Mouse (Mus musculus) testis, adult 2 months (tissue): Measurements from ENCODE around the gene Napsa. TPM values are rescaled to one million over a fixed set of nuclear protein-coding genes. Genes with fewer than 3 reads are reported as not detected.

Experiments
- H3K27ac ChIP-seq: fragments of 200-500 bp; 2 replicates; pipeline ENCODE4 v1.5.1; 2012; ENCODE audit warnings: low read depth, low read length; ENCODE audit not compliant: control insufficient read depth, insufficient read depth
- H3K27me3 ChIP-seq: fragments of 200-500 bp; 2 replicates; pipeline ENCODE4 v1.6.1; 2012; ENCODE audit warnings: mild to moderate bottlenecking, low read length, moderate library complexity; ENCODE audit not compliant: control insufficient read depth, insufficient read depth
- H3K36me3 ChIP-seq: fragments of 200-500 bp; 2 replicates; pipeline ENCODE4 v1.6.1; 2012; ENCODE audit warnings: mild to moderate bottlenecking, low read length; ENCODE audit not compliant: control insufficient read depth, insufficient read depth
- H3K4me1 ChIP-seq: fragments of 200-500 bp; 2 replicates; pipeline ENCODE4 v1.6.1; 2012; ENCODE audit warnings: low read length; ENCODE audit not compliant: control insufficient read depth, insufficient read depth
- H3K4me3 ChIP-seq: fragments of 200-500 bp; 2 replicates; pipeline ENCODE4 v1.5.1; 2012; ENCODE audit warnings: low read depth, mild to moderate bottlenecking, low read length, moderate library complexity, mixed read lengths; ENCODE audit not compliant: control insufficient read depth
- CTCF ChIP-seq: fragments of 200-500 bp; IDR thresholded peaks from 2 replicates; pipeline ENCODE4 v1.5.1; 2012; ENCODE audit warnings: low read depth, mild to moderate bottlenecking, inconsistent platforms, low read length, moderate library complexity; ENCODE audit not compliant: control insufficient read depth, insufficient read depth, insufficient replicate concordance
- POLR2A ChIP-seq: fragments of 200-500 bp; IDR thresholded peaks from 2 replicates; pipeline ENCODE4 v1.6.1; 2012; ENCODE audit warnings: low read depth, mild to moderate bottlenecking, inconsistent platforms, low read length, moderate library complexity; ENCODE audit not compliant: control insufficient read depth
- polyA plus RNA-seq: library from polyadenylated mRNA; depleted of rRNA; stranded (reverse); fragments of >200 nt; gene quantifications from 2 replicates; pipeline ENCODE4 v1.2.3, GENCODE M21; 2012

Gene Napsa
- polyA plus RNA-seq, 1 experiment: 0.67 TPM

- Histone ChIP-seq H3K4me1 (peaks cover 9% of the 10 kb centered on the region), H3K27me3 (no peaks in the 10 kb centered on the region), H3K36me3 (no peaks in the 10 kb centered on the region), H3K4me3 (no peak overlapping the region), H3K27ac (no peak overlapping the region)
- TF ChIP-seq CTCF (no peak), POLR2A (no peak)
Observed at GRCm38 (mm10) chr7:44543071-44543470, 29.1 kb upstream of the Napsa start.

GRCm38 (mm10) chr7:44546274-44546673 lies 25.9 kb upstream of the Napsa start:
- H3K36me3 ChIP-seq: no peaks in the 10 kb centered on the region; the same call in 1 of the 2 replicates
- no peaks in the 10 kb centered on the region for H3K27me3 ChIP-seq
- no peak overlapping the region for H3K4me3 ChIP-seq
- H3K4me1 ChIP-seq: peaks cover 6% of the 10 kb centered on the region
- H3K27ac ChIP-seq: no peak overlapping the region
- no peak for TF ChIP-seq CTCF
- no peak for TF ChIP-seq POLR2A

DNA sequence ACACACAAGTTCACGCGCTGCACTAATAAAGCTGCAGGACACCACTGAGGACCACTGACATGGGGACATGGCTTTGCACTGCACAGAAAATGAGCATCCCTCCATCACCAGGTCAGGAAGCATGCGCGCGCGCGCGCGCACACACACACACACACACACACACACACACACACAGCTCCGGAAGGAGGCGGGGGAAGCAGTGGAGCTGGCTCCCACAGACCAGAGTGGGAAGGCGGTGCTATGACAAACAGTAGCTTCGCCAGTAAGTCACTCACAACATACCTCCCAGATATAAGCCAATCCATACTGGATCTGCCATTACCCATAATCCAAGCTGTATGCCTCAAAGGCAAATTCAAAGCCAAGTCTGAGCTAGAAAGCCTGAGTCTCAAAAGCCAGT lies 25.1 kb upstream of the Napsa start:
- Histone ChIP-seq H3K27ac (no peak overlapping the region), H3K4me3 (no peak overlapping the region), H3K27me3 (no peaks in the 10 kb centered on the region), H3K4me1 (peaks cover 6% of the 10 kb centered on the region), H3K36me3 (no peaks in the 10 kb centered on the region; the same call in 1 of the 2 replicates)
- no peak for TF ChIP-seq CTCF
- TF ChIP-seq POLR2A: no peak

DNA sequence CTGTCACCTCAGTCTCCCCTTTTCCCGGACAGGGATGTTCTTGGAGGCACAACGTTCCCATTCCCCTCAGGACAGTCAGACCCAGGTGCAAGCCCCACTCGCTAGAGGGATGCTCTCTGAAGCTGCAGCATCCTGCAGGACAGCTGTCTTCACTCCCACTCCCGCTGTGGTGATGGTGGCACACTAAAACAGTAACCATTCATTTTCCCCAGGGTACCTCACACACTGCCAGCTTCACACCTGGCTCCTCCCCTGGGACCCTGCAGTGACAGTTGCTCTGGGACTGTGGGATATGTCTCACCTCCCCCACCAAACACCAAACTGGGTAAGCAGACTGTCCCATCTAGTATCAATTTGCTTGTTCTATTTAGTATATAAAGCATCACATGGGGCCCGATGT lies 24.5 kb upstream of the Napsa start:
- no peaks in the 10 kb centered on the region for H3K27me3 ChIP-seq
- no peak overlapping the region for H3K4me3 ChIP-seq
- H3K4me1 ChIP-seq: peaks cover 6% of the 10 kb centered on the region
- H3K27ac ChIP-seq: no peak overlapping the region
- H3K36me3 ChIP-seq: no peaks in the 10 kb centered on the region; the same call in 1 of the 2 replicates
- no peak for TF ChIP-seq CTCF
- TF ChIP-seq POLR2A: no peak

DNA sequence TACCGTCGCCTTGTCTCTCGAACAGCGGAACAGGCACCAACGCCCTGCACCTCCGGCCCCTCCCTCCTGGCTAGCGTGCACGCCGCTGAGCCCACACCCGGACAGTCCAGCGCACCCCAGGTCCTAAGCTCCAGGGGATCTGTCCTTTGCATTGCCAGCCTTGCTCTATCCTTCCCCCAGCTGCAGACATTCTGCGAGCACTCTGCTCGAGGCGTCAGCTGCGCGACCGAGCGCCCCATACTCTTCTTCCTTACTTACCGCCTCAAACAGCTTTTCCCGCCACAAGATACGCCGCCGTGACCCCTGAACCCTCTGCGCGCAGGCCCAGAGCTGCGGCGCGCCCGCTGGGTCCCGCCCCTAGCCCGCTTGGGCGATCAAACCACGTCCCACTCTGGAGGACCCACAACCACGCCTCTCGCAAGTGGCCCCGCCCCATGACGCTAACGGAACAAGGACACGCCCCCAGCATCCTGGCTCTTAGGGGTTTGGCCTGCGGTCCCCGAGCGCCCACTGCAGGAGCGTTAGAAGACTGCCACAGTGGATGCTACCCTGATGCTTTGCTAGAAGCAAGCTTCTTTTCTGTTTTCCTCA lies 23.6 kb upstream of the Napsa start, which contains the start of gene Pold1:
Gene Pold1, minus strand, starts transcription at position 353 of the 591 bp plus-strand sequence.
- H3K27ac ChIP-seq: peak within 1 kb of the TSS; percentile 68
- peaks cover 6% of the 10 kb centered on the region for H3K4me1 ChIP-seq
- H3K4me3 ChIP-seq: peak within 1 kb of the TSS; percentile 84
- no peaks in the 10 kb centered on the region for H3K27me3 ChIP-seq
- no peaks in the 10 kb centered on the region; the same call in 1 of the 2 replicates for H3K36me3 ChIP-seq
- TF ChIP-seq POLR2A (no peak), CTCF (peak; percentile 67; the same call in 1 of the 2 replicates)

- no peaks in the 10 kb centered on the region for H3K27me3 ChIP-seq
- H3K27ac ChIP-seq: no peak overlapping the region
- H3K36me3 ChIP-seq: no peaks in the 10 kb centered on the region; the same call in 1 of the 2 replicates
- peaks cover 6% of the 10 kb centered on the region for H3K4me1 ChIP-seq
- TF ChIP-seq CTCF (no peak), POLR2A (no peak)
- no peak overlapping the region for H3K4me3 ChIP-seq
Observed at GRCm38 (mm10) chr7:44549621-44550408, 22.4 kb upstream of the Napsa start.

DNA sequence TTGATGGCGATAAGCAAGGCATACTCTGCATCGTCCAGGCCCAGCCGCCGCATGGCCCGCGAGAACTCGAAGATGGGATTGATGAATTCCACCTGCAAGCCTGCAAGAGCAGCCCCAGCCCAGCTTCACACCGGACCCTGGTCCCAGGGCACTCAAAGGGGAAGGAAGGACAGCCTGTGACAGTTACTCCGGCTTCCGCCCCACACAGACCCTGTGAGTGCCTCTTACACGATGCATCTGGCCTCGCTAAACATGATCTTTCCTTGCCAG lies 21.8 kb upstream of the Napsa start:
- no peaks in the 10 kb centered on the region; the same call in 1 of the 2 replicates for H3K36me3 ChIP-seq
- no peak overlapping the region for H3K27ac ChIP-seq
- H3K4me1 ChIP-seq: peaks cover 6% of the 10 kb centered on the region
- no peak overlapping the region for H3K4me3 ChIP-seq
- TF ChIP-seq CTCF (no peak), POLR2A (no peak)
- no peaks in the 10 kb centered on the region for H3K27me3 ChIP-seq
